Mouse (Mus musculus): Measurements from ENCODE around the gene Ccdc14. TPM values are rescaled to one million over a fixed set of nuclear protein-coding genes. Genes with fewer than 3 reads are reported as not detected.

The Ccdc14 gene
- polyA plus RNA-seq, 1 experiment from 2014 or later = 5.6 TPM

DNA sequence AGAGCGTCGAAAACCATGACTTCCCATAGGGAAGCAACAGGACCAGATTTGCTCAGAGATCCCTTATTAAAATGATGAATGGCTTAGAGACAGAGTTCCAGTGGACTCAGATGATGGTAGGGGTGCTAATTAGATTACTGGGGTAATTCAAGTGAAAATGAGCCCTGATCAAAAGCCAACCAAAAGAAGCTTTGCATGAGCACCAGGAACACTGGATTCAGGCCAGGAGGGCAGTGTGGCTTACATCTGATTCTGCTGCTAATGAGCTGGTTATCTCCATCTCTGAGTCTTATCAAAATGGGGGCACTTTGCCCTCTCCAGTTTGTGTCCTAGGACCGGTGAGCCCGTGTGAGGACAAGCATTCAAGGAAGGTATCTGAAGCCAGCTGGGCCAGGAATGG lies 78.0 kb downstream of the Ccdc14 start:
- POLR2A ChIA-PET = interaction anchor here (0.9 kb wide), 1 partner anchor 14 kb away, joined by 3 read pairs; no protein-coding TSS in a partner anchor
- H3K27me3 ChIP-seq = no peaks in the 10 kb centered on the region
- TF ChIP-seq CTCF (IDR thresholded peaks at IDR 0.05) = no peak
- ATAC-seq = no peak
- CTCF ChIA-PET = no interaction called here
- no peak for DNase-seq (ENCODE audit: low read depth, low spot score)
- in situ Hi-C loops (cut with MboI; ENCODE audit: low pct_unique_long_range_greater_than_20kb) = no loop called here

GRCm38 (mm10) chr16:34770127-34770526 lies 79.7 kb downstream of the Ccdc14 start:
- H3K27me3 ChIP-seq = no peaks in the 10 kb centered on the region
- DNase-seq (ENCODE audit: low read depth, low spot score) (no peak), ATAC-seq (no peak)
- in situ Hi-C loops (cut with MboI; ENCODE audit: low pct_unique_long_range_greater_than_20kb) = no loop called here
- no peak for TF ChIP-seq CTCF (IDR thresholded peaks at IDR 0.05)
- CTCF ChIA-PET = interaction anchor here (1.0 kb wide), 1 partner anchor 37 kb away, joined by 3 read pairs; no protein-coding TSS in a partner anchor
- POLR2A ChIA-PET = no interaction called here

DNA sequence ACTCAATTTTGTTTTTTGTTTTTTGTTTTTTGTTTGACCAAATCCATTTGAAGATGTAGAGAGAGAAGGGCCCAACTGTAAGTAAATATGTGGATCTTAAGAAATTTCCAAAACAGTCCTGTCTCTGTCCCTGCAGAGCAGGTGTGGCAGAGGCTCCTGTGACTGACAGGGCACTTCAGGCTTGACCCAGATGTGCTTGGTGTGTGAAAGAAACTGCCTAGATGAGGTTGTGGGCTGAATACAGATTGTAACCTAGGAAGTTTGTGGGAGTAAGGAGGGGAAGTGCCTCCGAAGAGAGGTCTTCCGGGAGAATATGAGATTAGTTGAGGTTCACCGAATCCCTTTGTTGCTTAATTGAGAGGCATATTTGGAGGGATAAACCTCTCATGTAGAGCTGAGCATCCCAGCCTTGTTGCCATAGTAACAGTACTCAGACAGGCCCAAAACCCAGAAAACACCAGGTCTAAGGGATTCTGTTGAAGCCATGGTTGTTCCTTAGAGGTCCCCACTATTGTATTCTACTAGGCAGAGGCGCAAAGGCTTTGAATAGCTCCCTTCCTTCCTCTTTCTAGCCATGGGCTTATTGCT lies 82.1 kb downstream of the Ccdc14 start:
- in situ Hi-C loops (cut with MboI; ENCODE audit: low pct_unique_long_range_greater_than_20kb) = no loop called here
- ChIA-PET CTCF (interaction anchor here (1.0 to 1.4 kb wide), 2 partner anchors 9 to 87 kb away, joined by 3 to 5 read pairs; no protein-coding TSS in a partner anchor), POLR2A (no interaction called here)
- no peaks in the 10 kb centered on the region for H3K27me3 ChIP-seq
- no peak for TF ChIP-seq CTCF (IDR thresholded peaks at IDR 0.05)
- no peak for ATAC-seq
- no peak for DNase-seq (ENCODE audit: low read depth, low spot score)

Other genes starting within 250 kb of the Ccdc14 start
- gene Kalrn, start 117.1 kb upstream of the Ccdc14 start, polyA plus RNA-seq (2021) = 25.1 TPM
- not detected for gene Ropn1, start 40.7 kb upstream of the Ccdc14 start, polyA plus RNA-seq (2021)
- 98.0 TPM for gene Mylk, start 54.6 kb downstream of the Ccdc14 start, polyA plus RNA-seq (2021)